Mouse (Mus musculus) erythroblast, adult 5-6 weeks (primary cell): Measurements from ENCODE around the gene Nectin4. TPM values are rescaled to one million over a fixed set of nuclear protein-coding genes. Genes with fewer than 3 reads are reported as not detected.
A peak's percentile ranks its signal among the peaks of the same experiment; 100 is the strongest.

Experiments used
- ATAC-seq: replicated peaks from 2 replicates; pipeline ENCODE4 v1.8.0; 2016; ENCODE audit warnings: moderate number of reproducible peaks, mild to moderate bottlenecking, moderate TSS enrichment, inconsistent platforms; ENCODE audit not compliant: poor library complexity, low FRiP score, severe bottlenecking
- total RNA-seq, 2 experiments: library from RNA; stranded (forward) in 1 of 2; stranded (reverse) in 1 of 2; fragments of 150-400 nt in 1 of 2; fragments of 200-764, 138-1000 nt in 1 of 2; gene quantifications; 2 replicates each; pipeline versions ENCODE4 v1.2.3 to v1.2.4; 2015 to 2017; ENCODE audit warnings: low replicate concordance in 2 of 2

Gene Nectin4
- total RNA-seq, 2 experiments from 2014 or later, result 0.68 TPM; not detected in 1

DNA sequence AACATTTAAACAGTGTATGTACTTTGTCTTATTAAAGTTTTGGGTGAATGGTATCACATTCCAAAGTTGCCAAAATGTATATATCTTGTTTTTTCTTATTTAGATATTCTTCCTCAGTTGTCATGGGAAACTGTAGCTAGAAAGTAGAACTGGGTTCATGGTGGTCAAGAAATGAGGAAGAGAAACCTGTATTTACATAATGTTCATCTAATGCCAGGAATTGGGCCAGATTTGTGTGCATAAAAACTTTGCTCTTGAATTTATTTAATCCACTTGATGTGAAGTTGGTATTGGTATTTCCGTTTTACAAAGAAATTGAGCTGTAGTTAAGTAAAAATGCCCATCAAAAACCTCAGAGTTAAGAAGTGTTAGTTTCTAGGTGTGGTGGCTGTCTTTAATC, 40.3 kb downstream of the Nectin4 start:
- ATAC-seq, result no peak

DNA sequence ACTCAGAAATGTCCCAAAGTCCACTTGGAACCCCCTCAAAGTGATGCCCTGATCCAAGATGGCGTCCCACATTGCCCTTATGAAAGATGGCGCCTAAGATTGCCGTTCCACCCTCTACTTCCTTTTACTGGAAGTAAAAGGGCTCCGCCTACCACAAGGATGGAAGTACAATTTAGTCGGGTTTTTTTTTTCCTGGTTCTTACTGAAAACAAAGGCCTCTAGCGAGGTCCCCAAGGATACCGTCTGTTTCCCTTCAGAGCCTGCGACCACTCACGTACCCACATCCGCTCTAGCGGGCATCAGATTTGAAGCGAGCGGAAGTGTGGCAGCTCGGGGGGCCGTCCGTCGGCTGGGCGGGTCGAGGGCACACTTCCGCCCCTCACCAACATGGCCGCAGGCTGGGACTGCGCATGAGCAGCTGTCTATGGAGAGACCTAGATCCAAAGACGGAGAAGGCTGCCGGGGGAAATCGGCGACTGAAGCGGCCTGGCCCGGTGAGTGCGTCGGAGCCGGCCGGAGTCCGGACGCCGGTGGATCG, 41.1 kb downstream of the Nectin4 start, which contains the start of gene Usf1:
Usf1 (plus strand) TSS at position 367 of the 538 bp plus-strand sequence.
- peak; percentile 94 for ATAC-seq

DNA sequence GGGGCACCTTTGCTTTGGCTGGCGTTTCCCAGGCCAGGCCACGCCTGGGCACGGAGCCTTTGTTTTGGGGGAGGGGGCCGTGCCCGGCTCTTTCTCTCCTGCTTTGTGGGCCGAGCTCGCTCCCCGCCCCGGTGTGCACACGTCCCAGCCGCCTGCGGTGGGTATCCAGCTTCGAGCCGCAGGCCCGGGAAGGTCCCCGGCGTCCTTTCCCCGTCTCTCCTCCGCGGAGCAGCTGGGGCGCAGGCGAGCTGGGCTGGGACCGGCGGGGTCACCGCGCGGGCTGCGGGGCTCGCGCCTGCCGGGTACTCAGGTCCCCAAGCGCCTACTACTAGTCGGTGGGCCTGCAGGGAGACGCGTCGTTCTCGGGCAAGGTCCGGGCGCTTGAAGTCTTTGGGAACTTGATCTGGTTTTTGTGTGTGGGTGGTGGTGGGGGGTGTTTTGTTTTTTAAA, 41.6 kb downstream of the Nectin4 start:
- peak; percentile 24; the same call in 1 of the 2 replicates for ATAC-seq

DNA sequence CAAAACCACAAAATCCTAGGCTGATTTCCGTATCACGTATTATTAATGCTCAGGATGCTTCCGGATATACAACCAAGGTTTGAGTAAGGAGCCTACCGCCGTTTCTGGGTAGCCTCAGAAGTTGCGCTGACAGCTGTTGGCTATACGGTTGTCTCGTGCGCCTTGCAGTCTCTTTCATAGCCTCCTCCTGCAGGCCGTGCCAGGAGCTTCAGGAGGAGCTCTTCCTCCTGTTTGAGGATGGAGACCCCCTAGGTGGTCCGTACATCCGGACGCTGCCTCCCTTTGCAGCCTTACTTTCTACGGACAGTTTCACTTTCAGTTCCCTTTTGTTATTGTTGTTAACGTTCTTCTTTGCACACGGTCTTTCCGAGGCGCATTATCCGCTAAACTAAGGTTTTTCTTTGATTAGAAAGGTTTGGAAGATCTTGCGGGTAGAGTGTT, 42.1 kb downstream of the Nectin4 start:
- ATAC-seq, result peak; percentile 52

DNA sequence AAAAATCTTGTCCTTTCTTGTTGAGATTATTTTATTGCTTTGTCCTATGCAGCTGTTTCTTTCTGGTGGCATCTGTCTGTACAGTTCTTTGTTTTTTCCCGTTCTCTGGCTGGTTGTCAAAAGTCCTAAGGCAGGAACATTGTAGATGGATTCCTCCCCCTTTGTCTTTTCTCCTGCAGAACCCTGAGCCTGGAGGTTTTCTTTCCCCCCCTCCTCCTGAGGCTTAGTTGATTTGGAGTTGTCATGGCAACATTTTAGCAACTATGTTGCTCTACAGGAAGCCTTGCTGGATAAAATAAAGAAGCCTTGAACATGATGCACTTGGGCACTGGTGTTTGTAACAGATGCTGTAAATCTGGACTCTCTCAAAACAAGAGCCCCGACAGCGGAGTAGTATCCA, 42.5 kb downstream of the Nectin4 start:
- ATAC-seq, result no peak

DNA sequence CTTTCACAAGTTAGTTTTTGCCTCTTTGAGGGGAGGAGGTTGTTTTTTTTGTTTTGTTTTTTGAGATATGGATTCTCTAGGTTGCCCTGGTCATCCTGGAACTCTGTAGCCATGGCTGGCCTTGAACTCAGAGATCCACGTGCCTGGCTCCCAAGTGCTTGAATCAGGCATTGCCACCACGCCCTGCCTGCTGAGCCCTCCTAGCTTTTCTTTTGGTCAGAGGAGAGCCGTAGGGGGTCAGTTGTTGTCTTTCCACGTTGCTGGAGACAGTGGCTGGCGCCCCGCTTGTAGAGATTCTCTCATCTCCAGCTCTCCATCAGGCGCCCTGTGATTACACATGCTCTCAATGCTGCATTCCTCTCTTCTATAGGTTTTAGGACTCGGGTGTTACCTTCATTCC, 43.7 kb downstream of the Nectin4 start:
- no peak for ATAC-seq

DNA sequence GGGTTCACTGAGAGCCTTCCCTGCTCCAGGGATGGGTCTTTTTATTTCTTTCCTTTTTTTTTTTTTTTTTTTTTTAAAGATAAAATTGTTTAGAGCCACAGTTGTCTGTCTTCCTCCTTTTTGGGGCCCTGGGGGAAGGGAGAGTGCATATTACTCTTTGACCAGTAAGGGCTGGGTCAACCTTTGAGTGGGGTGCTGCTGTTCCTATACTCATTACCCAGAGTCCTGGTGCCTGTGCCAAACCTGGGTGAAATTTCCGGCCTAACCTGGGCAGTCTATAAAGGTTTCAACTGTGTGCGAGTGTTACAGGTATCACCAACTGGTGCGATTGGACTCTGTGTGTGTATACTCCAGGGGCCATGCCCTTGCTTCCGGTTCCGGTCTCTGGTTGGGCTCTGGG, 48.8 kb downstream of the Nectin4 start, which contains the start of gene Tstd1:
Tstd1 (plus strand) TSS at position 213 of the 400 bp plus-strand sequence.
- no peak for ATAC-seq

DNA sequence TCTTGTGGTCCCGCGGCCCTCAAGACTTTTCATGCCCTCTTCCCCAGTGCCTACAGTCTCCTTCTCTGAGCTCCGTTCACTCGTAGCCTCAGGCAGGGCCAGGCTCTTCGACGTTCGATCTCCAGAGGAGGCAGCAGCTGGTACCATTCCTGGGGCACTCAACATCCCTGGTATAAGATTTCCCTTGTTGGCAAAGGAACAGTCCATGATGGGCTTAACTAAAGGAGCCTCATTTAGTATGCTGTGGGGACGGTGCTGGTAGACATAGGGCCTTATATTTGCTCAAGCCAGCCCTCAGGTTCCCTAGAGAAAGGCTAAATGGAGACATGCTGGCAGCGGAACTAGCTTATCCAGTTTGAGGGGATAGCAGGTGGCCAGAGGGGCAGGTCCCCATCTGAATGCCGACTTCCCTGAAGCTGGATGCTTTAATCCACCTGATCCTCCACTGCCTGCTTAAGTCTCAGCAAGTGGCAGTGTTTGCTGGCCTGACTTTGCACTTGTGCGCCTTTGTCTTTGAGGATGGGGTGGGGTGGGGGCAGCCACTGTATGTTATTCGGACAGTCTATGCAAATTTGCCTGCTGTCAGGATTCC, 49.5 kb downstream of the Nectin4 start:
- ATAC-seq, result no peak

DNA sequence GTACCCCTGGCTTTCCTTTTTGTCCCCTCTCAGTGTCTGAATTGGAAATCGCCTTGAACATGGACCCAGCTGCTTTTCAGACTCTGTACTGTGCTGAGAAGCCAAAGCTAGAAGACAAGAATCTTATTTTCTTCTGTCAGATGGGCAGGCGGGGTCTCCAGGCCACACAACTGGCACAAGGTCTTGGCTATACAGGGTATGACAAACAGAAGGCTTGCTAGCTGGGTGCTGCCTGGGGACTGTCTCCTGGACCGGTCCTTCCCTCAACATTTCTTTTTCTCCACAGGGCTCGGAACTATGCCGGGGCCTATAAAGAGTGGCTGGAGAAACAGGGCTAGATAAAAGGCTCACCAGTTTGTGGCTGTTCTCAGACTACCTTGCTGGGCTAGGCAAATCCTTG, 50.0 kb downstream of the Nectin4 start:
- no peak for ATAC-seq

DNA sequence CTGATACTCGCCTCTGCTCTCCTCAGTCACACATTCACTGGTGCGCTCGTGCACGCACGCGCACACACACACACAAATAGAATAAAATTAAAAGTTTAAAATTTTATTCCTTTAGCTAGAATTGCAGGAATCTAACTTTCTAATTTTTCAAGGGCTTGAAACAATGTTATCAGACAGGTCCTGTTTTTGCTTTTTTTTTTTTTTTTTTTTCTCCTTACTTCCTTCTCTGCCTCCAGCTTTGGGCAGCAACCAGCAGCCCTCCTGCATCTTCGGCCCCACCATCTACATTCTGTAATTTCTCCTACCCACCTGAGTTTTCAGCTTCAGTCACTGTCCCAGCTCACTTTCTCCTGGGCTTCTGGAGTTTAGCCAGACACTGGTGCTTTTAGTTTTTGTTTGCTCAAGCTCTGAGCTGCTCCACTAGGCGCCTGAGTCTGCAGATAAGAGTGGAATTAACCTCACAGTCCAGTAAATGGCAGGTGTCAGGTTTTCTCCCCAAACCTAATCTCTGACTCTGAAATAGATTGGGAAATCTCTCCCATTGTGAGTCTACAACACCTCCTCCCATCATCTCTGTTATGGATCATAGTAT, 52.7 kb downstream of the Nectin4 start:
- ATAC-seq, result no peak

DNA sequence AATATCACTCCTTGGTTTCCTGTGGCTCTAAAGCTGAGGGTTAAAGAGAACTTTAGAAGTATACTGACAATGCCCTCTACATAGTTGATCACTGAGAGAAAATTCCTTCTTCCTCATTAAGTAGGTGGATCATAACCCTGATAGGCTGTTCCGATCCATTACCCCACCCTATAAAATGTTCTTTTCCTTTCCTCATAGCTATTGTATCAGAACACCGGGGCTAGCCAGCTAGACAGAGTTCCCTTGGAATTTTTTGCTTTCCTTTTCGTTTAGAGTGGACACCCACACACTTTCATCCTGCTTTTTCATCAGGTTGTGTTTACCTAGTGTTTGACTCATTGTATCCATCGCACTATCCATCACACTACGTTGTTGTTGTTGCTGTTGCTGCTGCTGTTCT, 54.7 kb downstream of the Nectin4 start:
- no peak for ATAC-seq

DNA sequence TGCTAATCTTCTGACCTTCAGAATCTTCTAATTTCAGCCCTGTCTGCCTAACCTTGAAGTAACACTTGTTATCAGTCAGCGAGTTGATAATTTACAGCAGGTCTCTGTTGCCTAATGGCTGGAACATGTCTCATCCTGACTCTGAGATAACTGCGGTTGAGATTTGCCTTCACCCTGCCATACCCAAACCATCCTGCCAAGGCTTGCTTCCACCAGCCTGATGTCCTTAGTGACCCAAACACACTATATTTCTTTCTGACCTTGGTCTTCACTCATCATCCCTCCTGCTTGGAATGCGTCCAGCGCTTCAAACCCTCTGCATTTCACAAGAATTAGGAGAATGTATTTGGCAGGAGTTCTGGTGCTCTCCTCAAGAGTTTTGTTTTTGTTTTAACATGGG, 55.2 kb downstream of the Nectin4 start:
- no peak for ATAC-seq

DNA sequence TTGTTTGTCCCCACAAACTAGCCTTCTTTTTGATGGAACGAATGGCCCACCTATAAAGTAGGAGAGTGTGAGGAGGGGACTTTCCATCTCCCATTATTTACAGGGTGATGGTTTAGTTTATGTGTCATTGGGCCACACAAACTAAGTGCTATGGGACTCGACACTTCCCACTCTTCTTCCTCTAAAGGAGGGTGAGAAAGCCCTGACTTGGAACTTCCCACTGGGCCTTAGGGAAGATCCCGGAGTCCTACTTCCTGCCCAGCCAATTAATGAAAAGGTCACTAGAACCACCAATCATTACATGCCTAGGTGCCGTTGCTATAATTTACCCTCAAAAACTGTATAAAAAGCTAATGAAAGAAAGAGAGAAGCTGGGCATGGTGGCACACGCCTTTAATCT, 62.3 kb downstream of the Nectin4 start:
- no peak for ATAC-seq

DNA sequence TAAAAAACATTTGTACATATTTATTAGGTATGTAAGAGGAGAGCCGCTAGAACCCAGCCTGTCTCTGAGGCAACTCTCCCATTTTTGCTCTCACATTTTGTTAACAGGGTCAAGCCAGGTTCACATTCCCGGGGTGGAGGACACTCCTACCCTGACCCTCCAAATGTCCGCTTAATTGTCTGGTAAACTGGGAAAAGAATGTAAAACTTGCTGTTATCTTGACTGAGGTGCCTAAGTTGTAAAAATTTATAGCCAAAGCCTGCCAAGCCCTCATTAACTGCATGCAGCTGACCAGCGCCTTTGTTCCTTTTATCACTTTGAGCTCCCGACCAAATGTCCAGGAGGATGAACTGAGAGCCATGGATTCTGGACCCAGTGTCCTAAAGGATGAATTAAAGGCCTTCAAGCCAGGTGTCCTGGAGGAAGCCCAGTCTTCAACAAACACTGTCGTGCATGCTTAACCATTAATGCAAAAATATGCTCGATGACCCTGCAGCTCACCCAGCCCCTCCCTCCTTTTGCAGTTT, 65.5 kb downstream of the Nectin4 start:
- ATAC-seq, result no peak

DNA sequence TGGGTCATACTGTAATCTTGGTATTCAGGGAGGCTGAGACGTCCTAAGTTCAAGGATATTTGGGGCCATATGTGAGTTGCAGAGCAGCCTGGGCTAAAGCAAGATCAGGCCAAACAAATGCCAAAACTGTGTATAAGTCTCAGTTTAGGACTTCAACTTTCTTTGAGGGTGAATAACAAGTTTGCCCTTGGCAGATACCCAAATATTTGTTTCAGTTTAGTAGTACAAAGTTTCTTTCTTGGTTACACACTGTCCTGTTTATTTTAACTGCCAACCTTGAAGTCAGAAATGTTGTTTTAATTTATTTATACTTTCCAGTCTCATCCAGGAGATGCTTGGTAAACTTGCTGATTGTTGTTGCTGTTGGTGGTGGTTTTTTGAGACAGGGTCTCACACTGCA, 66.1 kb downstream of the Nectin4 start:
- ATAC-seq, result no peak

DNA sequence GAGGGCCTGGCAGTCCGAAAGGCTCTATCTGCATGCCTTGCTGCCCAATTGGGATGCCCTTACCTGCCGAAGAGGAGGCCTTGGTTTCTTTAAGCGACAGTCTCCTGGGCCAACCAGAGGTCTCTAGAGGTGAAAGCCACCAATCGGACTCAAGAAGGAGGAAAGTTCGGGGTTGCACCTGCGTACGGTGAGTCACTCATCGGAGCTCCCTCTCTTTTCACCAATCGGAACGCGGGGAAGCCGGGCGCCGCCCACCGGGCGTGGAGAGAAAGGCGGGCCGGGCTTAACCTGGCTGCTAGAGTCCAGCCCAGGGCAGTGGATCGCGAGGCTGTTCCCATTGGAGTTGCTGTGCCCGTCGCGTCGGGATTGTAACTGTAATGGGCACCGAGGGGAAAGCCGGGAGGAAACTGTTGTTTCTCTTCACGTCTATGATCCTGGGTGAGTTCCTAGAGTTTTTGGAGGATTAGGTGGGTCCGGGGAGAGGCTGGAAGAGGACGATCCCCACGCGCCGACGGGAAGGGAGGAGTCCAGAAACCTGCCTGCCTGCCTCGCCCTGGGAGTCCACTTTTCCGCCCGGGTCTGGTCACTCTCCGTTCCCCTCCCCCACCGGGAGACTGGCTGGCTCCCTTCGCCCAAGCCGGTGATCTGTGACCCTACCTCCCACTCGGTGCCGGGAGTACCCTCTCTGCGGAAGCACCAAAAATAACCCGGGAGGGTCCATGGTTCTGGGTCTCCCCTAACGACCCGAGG, 67.5 kb downstream of the Nectin4 start, which contains the start of gene F11r:
F11r (plus strand) TSS at position 272 of the 750 bp plus-strand sequence.
- peak; percentile 64 for ATAC-seq
